Mouse (Mus musculus): Measurements from ENCODE around the gene Ess2.

- TF ChIP-seq CTCF (IDR thresholded peaks at IDR 0.05; ENCODE audit: control insufficient read depth, insufficient read depth, low read length) (no peak), POLR2A (IDR thresholded peaks at IDR 0.05; ENCODE audit: borderline replicate concordance, control insufficient read depth, low read depth, low read length) (no peak)
Observed at GRCm38 (mm10) chr16:17936776-17937175, 25.6 kb upstream of the Ess2 start.
